Mouse (Mus musculus): ENCODE results near the gene Ildr2. TPM values are rescaled to one million over a fixed set of nuclear protein-coding genes. Genes with fewer than 3 reads are reported as not detected.

Ildr2 gene
- polyA plus RNA-seq, 1 experiment from 2014 or later: 0.53 TPM

GRCm38 (mm10) chr1:166361842-166362241 lies 107.9 kb downstream of the Ildr2 start:
- Histone ChIP-seq H3K27me3 (replicated peaks; ENCODE audit: control insufficient read depth, insufficient read depth, low read length) (no peaks in the 10 kb centered on the region), H3K9me3 (ENCODE audit: control insufficient read depth, low read length) (no peaks in the 10 kb centered on the region), H3K4me1 (replicated peaks; ENCODE audit: control insufficient read depth, insufficient read depth, low read length) (no peaks in the 10 kb centered on the region), H3K4me3 (ENCODE audit: low read depth, low read length) (no peak overlapping the region), H3K36me3 (ENCODE audit: control insufficient read depth, insufficient read depth, low read length) (no peaks in the 10 kb centered on the region), H3K4me2 (no peak overlapping the region), H3K9ac (ENCODE audit: low read depth, low read length) (no peak overlapping the region), H3K27ac (ENCODE audit: low read depth, low read length) (no peak overlapping the region)
- ATAC-seq (replicated peaks; ENCODE audit: low FRiP score) (no peak), DNase-seq (ENCODE audit: low spot score) (no peak)
- 56% methylated on average over 3 of the region's 3 CpGs for WGBS

DNA sequence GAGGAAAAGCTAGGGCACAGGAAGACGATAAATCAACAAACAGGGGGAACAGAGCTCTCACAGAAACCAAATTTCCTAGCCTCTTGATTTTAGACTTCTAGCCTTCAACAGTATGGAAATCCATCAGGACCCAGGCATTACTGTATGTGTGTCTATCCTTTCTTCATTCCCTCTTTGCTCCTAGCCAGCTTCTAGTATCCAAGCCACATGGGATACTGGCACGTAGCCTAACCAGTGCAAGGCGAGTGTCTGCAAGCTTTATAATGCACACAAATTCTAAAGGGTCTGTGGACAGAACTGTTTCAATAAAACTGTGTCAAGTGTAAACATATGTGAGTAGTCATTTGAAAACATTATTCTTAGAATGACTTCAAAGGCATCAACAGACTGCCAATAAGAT lies 108.7 kb downstream of the Ildr2 start:
- Histone ChIP-seq H3K36me3 (ENCODE audit: control insufficient read depth, insufficient read depth, low read length) (no peaks in the 10 kb centered on the region), H3K4me3 (ENCODE audit: low read depth, low read length) (no peak overlapping the region), H3K4me1 (replicated peaks; ENCODE audit: control insufficient read depth, insufficient read depth, low read length) (no peaks in the 10 kb centered on the region), H3K27ac (ENCODE audit: low read depth, low read length) (no peak overlapping the region), H3K9ac (ENCODE audit: low read depth, low read length) (no peak overlapping the region), H3K9me3 (ENCODE audit: control insufficient read depth, low read length) (no peaks in the 10 kb centered on the region), H3K27me3 (replicated peaks; ENCODE audit: control insufficient read depth, insufficient read depth, low read length) (no peaks in the 10 kb centered on the region), H3K4me2 (no peak overlapping the region)
- DNase-seq (ENCODE audit: low spot score) (no peak), ATAC-seq (replicated peaks; ENCODE audit: low FRiP score) (no peak)
- 82% methylated on average over 3 of the region's 3 CpGs for WGBS

- no peak overlapping the region for H3K27ac ChIP-seq (ENCODE audit: low read depth, low read length)
- H3K4me1 ChIP-seq (replicated peaks; ENCODE audit: control insufficient read depth, insufficient read depth, low read length): no peaks in the 10 kb centered on the region
- H3K9ac ChIP-seq (ENCODE audit: low read depth, low read length): no peak overlapping the region
- DNase-seq (ENCODE audit: low spot score): no peak
- H3K27me3 ChIP-seq (replicated peaks; ENCODE audit: control insufficient read depth, insufficient read depth, low read length): no peaks in the 10 kb centered on the region
- no peaks in the 10 kb centered on the region for H3K9me3 ChIP-seq (ENCODE audit: control insufficient read depth, low read length)
- no peak overlapping the region for H3K4me2 ChIP-seq
- H3K4me3 ChIP-seq (ENCODE audit: low read depth, low read length): no peak overlapping the region
- no peak for ATAC-seq (replicated peaks; ENCODE audit: low FRiP score)
- H3K36me3 ChIP-seq (ENCODE audit: control insufficient read depth, insufficient read depth, low read length): no peaks in the 10 kb centered on the region
Measured at GRCm38 (mm10) chr1:166363122-166363521, 109.2 kb downstream of the Ildr2 start.

Other genes with a start within 250 kb of the Ildr2 start
- gene Dusp27, start 126.2 kb upstream of the Ildr2 start, polyA plus RNA-seq (2014; fragmentation: Nextera tagmentation; extraction: Ambion mirVana): 0.84 and 1.0 TPM in 2 replicates
- not detected in 2 replicates for gene Gpa33, start 123.9 kb upstream of the Ildr2 start, polyA plus RNA-seq (2014; fragmentation: Nextera tagmentation; extraction: Ambion mirVana)
- gene Mael, start 15.4 kb upstream of the Ildr2 start, polyA plus RNA-seq (2014; fragmentation: Nextera tagmentation; extraction: Ambion mirVana): not detected in 2 replicates
- gene Tada1, start 125.0 kb downstream of the Ildr2 start, polyA plus RNA-seq (2014; fragmentation: Nextera tagmentation; extraction: Ambion mirVana): 42.9 and 48.1 TPM in 2 replicates
- gene Pogk, start 155.7 kb downstream of the Ildr2 start, polyA plus RNA-seq (2014; fragmentation: Nextera tagmentation; extraction: Ambion mirVana): 8.0 and 8.8 TPM in 2 replicates
- not detected in 2 replicates for gene Gm4846, start 243.4 kb downstream of the Ildr2 start, polyA plus RNA-seq (2014; fragmentation: Nextera tagmentation; extraction: Ambion mirVana)

All from liver, embryonic 11.5 days (tissue).